Mouse (Mus musculus) 3134 (cell line): ENCODE data around the gene Arhgap6.

Experiments used
- DNase-seq: peaks from one replicate; pipeline ENCODE4 v3.0.0-alpha.2; 2011; ENCODE audit warnings: low spot score; ENCODE audit not compliant: insufficient read length; ENCODE audit errors: extremely low read depth

Gene Arhgap6

DNA sequence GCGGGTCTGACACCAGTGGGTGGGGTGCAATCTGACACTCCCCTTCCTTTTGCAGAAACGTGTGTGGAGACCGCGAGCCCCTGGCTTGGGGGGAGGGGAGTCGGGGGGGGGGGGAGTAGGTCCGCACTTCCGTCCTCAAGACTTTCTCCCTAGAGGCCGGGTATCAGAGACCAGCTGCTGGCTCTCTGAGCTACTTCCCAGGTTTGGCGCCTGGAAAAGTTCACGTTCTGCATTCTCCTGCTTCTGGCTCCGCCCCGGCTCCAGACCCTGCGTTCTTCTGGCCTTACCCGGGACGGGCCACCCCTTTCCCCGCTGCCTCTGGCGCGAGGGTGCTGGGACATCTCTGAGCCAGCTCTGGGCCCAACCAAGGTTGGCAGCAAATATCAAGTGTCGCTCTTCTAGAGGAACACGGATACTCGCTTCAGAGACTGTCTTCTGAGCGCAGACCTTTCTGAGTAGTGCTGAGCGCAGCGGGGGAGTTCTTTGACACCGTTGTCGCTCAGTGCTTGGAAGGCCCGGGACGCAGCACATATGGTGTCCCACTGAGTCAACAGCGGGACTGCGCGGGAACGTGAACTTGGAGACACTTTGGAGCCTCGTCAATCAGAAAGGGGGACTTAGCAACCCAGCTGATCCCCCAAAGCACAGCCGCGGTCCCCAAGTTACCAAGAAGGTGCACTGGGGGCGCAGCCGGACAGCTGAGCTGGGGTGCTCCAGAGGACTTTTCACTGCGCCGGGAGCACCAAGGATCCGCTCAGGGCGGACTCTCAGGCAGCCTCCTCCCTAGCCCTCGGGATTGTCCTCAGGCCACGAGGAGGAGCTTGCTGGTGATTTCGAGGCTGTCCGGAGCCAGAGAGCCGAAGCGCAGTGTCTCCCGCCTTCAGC, at the start of gene Arhgap6:
Gene Arhgap6, plus strand, starts transcription at position 126 of the 885 bp plus-strand sequence.
- no peak for DNase-seq

GRCm38 (mm10) chrX:168747011-168747410, 47.9 kb upstream of the Arhgap6 start:
- DNase-seq = no peak

- DNase-seq = no peak
Observed at GRCm38 (mm10) chrX:168795859-168796848, 1.3 kb downstream of the Arhgap6 start.

DNA sequence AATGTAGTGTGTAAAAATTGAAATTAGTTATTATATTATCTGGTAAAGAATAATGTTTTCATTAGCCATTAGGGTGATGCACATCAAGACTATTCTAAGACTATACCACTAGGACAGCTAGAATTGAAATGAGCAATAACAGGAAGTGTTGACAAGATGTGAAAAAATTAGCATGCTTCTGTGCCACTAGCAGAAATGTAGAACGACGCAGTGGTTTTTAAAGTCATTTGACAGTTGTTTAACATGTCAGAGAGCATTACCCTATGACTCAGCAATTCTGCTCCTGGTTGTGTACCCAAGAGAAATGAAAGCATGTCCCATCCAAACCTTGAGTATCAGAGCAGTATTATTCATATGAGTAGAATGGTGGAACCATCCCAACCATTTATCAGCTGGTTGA, 9.8 kb downstream of the Arhgap6 start:
- DNase-seq = no peak

DNA sequence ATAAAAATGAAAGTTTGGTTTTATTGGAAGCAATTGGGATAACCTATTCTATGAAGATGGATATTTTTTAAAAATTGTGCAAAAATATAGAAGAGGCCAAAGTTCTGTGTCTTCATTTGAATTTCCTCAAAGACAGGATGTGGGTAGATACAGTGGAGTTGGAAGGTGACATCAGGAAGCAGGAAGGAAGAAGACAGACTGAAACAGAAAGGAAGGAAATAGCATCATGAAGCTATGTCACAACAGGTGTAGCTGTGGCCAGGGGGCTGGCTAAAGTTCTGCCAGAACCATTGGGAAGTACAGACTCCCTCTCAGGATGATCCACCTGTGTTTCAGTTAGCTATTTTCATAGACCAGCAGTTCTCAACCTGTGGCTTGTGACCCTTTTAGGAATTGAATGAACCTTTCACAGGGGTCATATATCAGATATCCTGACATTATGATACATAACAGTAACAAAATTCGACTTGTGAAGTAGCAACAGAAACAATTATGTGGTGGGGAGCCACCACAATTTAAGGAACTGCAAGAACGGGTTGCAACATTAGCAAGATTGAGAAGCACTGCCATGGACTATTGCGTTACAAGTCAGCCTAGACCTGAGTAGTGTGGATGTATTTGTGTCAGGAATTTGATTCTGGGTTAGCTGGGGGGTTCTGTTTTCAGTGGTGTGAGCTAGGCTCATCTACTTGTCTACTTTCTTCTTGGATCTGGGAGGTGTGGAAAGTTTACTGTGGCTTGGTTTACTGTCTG, 15.8 kb downstream of the Arhgap6 start:
- DNase-seq = no peak

DNA sequence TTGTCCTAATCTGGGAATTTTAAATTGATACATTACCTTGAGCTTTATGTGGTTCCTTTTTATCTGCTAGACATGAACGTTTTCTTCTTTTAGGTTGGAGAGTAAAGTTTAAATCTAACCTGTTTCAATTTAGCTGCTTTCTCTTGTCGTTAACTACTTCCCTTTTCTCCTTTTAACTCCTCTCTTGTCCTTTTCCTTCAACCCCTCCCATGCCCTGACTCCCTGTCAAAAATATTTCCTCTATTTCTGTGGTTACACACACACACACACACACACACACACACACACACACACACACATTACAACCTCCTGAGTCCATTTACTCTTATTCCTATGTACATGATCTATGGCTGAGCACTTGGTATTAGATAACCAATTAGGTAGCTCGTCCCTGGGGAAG, 24.0 kb downstream of the Arhgap6 start:
- DNase-seq = no peak

DNA sequence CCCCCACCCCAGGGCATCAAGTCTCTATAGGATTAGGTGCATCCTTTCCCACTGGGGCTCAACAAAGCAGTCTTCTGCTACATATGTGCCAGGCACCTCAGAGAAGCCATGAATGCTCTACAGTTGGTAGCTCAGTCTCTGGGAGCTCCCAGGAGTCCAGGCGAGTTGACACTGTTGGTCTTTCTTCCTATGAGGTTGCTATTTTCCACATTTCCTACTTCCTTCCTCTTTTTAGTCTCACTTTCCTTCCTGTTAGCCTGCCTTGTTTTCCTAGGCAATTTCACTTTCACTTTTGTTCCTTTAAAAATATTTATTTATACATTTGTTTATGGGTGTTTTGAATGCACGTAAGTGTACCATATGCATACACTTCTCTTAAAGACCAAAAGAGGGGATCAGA, 29.3 kb downstream of the Arhgap6 start:
- DNase-seq = no peak

DNA sequence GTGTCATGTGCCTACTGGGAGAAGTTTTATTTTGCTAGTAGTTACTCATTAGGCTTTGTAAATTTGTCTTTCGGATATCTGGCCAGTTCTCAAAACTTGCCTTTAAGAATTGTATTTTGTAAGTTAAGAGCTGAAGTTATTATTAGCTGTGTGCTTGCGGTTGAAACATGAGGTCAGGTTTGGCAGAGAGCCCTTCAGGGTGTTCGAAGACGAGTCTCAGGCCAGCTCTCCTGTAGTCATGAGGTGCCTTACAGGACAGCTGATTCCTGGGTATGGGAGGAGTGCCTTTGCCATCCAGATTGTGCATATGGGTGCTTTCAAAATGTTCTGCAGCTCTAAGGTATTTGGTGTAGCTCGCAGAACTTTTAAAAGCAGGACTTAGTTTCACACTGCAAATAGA, 37.4 kb downstream of the Arhgap6 start:
- DNase-seq = no peak

DNA sequence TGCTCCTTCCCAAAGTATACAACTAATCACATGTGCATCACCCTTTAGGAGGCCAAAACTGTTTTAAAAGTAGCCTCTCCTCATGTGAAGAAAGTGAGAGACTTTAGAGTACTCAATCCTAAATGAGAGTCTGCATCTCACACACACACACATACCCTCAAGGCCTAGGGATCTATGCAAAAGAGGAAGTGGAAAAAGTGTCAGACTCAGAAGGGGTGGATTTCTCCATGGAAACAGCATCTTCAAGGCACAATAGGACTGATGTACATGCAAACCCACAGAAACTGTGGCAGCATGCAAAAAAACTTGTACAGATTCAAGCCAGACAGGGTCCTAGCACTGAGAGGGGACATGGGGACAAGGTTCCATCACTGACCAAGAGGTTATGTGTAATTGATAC, 53.2 kb downstream of the Arhgap6 start:
- DNase-seq = no peak

- no peak for DNase-seq
Observed at GRCm38 (mm10) chrX:168874688-168875087, 79.8 kb downstream of the Arhgap6 start.

GRCm38 (mm10) chrX:168903557-168903956, 108.7 kb downstream of the Arhgap6 start:
- DNase-seq = no peak

DNA sequence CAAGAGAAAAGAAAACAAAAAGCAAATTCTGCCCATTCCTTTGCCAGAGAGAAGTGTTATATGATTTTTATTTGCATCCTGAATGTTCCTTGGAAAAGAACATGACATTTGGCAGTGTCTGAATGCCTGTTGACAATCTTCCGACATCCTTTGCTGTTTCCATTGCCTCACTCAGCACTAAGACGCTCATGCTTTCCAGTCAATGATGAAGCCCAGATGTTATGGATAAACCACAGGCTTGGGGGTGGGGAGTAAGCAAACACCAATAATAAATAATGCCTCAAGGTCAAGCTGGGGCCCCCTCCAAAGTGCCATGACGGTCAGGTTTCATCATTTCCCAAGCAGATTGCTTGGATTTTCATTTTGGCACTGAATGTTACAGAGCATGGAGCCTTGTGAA, 109.2 kb downstream of the Arhgap6 start:
- no peak for DNase-seq

- no peak for DNase-seq
Observed at GRCm38 (mm10) chrX:168907586-168907985, 112.7 kb downstream of the Arhgap6 start.

DNA sequence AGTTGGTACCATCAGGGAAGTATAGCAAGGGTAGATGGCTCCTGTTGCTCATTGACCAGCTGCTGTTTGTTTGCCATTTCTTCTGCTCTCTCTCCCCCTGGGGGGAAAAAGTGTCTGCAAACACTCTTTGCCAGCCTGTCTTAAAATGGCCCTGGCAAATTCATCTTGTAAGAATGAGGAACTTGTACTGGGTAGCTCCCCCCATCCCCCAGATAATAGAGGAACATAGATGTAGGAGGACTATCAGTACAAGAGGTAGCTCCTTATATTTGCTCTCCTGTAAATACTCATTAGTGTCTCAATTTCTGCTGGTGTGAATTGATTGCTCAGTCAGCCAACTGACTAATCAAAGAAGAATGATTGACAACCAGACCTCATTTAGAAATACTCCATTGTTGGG, 118.6 kb downstream of the Arhgap6 start:
- DNase-seq = no peak

GRCm38 (mm10) chrX:168920942-168921341, 126.0 kb downstream of the Arhgap6 start:
- DNase-seq = no peak

DNA sequence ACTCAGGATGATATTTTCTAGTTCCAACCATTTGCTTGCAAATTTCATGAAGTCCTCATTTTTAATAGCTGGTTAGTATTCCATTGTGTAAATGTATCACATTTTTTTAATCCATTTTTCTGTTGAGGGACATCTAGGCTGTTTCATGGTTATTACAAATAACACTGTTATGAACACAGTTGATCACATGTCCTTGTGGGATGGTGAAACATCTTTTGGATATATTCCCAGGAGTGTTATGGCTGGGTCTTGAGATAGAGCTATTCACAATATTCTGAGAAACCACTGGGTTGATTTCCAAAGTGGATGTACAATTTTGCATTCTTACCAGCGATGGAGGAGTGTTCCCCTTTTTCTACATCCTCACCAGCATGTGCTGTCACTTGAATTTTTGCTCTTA, 137.5 kb downstream of the Arhgap6 start:
- DNase-seq = no peak

DNA sequence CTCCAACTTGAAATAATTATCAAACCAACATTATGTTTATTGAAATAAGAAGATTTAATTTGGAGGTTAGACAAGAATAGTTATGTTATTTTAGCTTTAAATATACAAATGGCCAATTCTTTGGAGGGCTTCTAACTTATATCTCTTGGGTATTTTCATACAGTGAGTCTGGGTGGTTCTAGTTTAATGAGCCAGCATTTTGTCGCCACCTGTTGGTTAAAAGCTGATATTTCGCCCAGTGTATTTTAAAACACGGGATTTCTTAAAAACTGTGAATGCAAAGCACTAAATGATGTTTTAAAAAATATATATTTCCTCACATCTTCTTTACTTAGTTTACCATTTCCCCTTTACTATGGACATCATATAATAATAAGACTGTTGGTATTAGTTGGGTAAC, 140.5 kb downstream of the Arhgap6 start:
- DNase-seq = no peak

GRCm38 (mm10) chrX:168937941-168938340, 143.0 kb downstream of the Arhgap6 start:
- no peak for DNase-seq

- DNase-seq = no peak
Observed at GRCm38 (mm10) chrX:168941684-168942083, 146.8 kb downstream of the Arhgap6 start.

DNA sequence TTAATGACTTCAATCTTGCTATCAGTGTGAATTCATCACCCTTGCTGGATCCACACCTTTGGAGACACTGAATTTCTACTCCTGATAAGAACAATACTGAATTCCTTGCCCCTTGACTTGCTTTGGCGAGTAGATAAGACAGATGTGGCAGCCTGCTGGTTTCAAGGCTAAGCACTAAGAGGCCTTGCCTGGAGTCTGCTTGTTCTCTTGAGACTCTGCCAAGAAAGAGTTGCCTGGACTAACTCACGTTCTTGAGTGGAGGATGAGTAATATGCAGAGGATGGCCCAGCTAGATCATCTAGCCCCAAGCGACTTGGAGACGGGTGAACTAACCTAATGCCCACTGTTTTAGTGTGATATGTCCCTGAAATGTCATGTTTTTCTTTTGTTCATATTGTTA, 148.3 kb downstream of the Arhgap6 start:
- no peak for DNase-seq

- no peak for DNase-seq
Observed at GRCm38 (mm10) chrX:168975444-168975843, 180.5 kb downstream of the Arhgap6 start.
